Mouse (Mus musculus) MEL (cell line): ENCODE measurements around the gene Mical3.

ENCODE experiments used
- BHLHE40 ChIP-seq: IDR thresholded peaks from 2 replicates; pipeline ENCODE4 v1.6.1; 2012; ENCODE audit warnings: low read depth, mild to moderate bottlenecking, inconsistent platforms, low read length, improper control_type of control experiment, borderline replicate concordance
- ETS1 ChIP-seq: IDR thresholded peaks from 2 replicates; pipeline ENCODE4 v1.6.1; 2012; ENCODE audit warnings: low read depth, mild to moderate bottlenecking, inconsistent platforms, low read length, improper control_type of control experiment, moderate library complexity
- POLR2AphosphoS5 ChIP-seq: IDR thresholded peaks from 2 replicates; pipeline ENCODE4 v1.6.1; 2012; ENCODE audit warnings: low read depth, borderline replicate concordance, mild to moderate bottlenecking, inconsistent platforms, low read length, moderate library complexity, mixed read lengths
- UBTF ChIP-seq: IDR thresholded peaks from 2 replicates; pipeline ENCODE4 v1.6.1; 2012; ENCODE audit warnings: low read depth, mild to moderate bottlenecking, inconsistent platforms, low read length, improper control_type of control experiment, moderate library complexity, borderline replicate concordance; ENCODE audit not compliant: insufficient read depth

- no peak for TF ChIP-seq BHLHE40
- TF ChIP-seq POLR2AphosphoS5, result no peak
- no peak for TF ChIP-seq UBTF
- TF ChIP-seq ETS1, result no peak
These were observed 18.6 kb upstream of the Mical3 start for GRCm38 (mm10) chr6:121149420-121149819.
